Mouse (Mus musculus): ENCODE measurements around the gene Tnks1bp1. TPM values are rescaled to one million over a fixed set of nuclear protein-coding genes. Genes with fewer than 3 reads are reported as not detected.

The Tnks1bp1 gene
- polyA plus RNA-seq, 1 experiment from 2014 or later: 23.0 TPM

GRCm38 (mm10) chr2:85065141-85065875 is 17.5 kb downstream of the Tnks1bp1 start:
- H3K4me2 ChIP-seq (ENCODE audit: low read length): no peak overlapping the region
- no peak for ATAC-seq
- peaks cover 19% of the 10 kb centered on the region for H3K36me3 ChIP-seq (ENCODE audit: control insufficient read depth, insufficient read depth, low read length)

GRCm38 (mm10) chr2:85066937-85067336 is 19.1 kb downstream of the Tnks1bp1 start:
- ATAC-seq: no peak
- Histone ChIP-seq H3K27me3 (ENCODE audit: control insufficient read depth, insufficient read depth, low read depth, low read length) (no peaks in the 10 kb centered on the region), H3K9me3 (replicated peaks; ENCODE audit: control insufficient read depth, low read length, poor library complexity, severe bottlenecking) (no peaks in the 10 kb centered on the region), H3K9ac (ENCODE audit: low read depth, low read length) (no peak overlapping the region), H3K27ac (ENCODE audit: low read length) (no peak overlapping the region), H3K4me2 (ENCODE audit: low read length) (no peak overlapping the region), H3K36me3 (ENCODE audit: control insufficient read depth, insufficient read depth, low read length) (peaks cover 22% of the 10 kb centered on the region), H3K4me3 (ENCODE audit: low read depth, low read length) (no peak overlapping the region), H3K4me1 (ENCODE audit: control insufficient read depth, insufficient read depth, low read length) (no peaks in the 10 kb centered on the region)
- WGBS: 97% methylated on average over 5 of the region's 5 CpGs

More at GRCm38 (mm10) chr2:85065141-85065875, 17.5 kb downstream of the Tnks1bp1 start:
- peaks cover 2% of the 10 kb centered on the region; the same call in 1 of the 2 replicates for H3K4me1 ChIP-seq (ENCODE audit: control insufficient read depth, insufficient read depth, low read length)
- H3K9me3 ChIP-seq (replicated peaks; ENCODE audit: control insufficient read depth, low read length, poor library complexity, severe bottlenecking): no peaks in the 10 kb centered on the region
- H3K4me3 ChIP-seq (ENCODE audit: low read depth, low read length): no peak overlapping the region
- no peak overlapping the region for H3K27ac ChIP-seq (ENCODE audit: low read length)
- WGBS: 93% methylated on average over 12 of the region's 12 CpGs
- no peaks in the 10 kb centered on the region for H3K27me3 ChIP-seq (ENCODE audit: control insufficient read depth, insufficient read depth, low read depth, low read length)
- no peak overlapping the region for H3K9ac ChIP-seq (ENCODE audit: low read depth, low read length)

GRCm38 (mm10) chr2:85067903-85068625 is 20.2 kb downstream of the Tnks1bp1 start:
- no peak overlapping the region for H3K4me2 ChIP-seq (ENCODE audit: low read length)
- H3K27me3 ChIP-seq (ENCODE audit: control insufficient read depth, insufficient read depth, low read depth, low read length): no peaks in the 10 kb centered on the region
- peaks cover 22% of the 10 kb centered on the region for H3K36me3 ChIP-seq (ENCODE audit: control insufficient read depth, insufficient read depth, low read length)
- no peaks in the 10 kb centered on the region for H3K4me1 ChIP-seq (ENCODE audit: control insufficient read depth, insufficient read depth, low read length)
- no peak overlapping the region for H3K27ac ChIP-seq (ENCODE audit: low read length)
- 77% methylated on average over 10 of the region's 10 CpGs for WGBS
- H3K4me3 ChIP-seq (ENCODE audit: low read depth, low read length): no peak overlapping the region
- no peaks in the 10 kb centered on the region for H3K9me3 ChIP-seq (replicated peaks; ENCODE audit: control insufficient read depth, low read length, poor library complexity, severe bottlenecking)
- no peak overlapping the region for H3K9ac ChIP-seq (ENCODE audit: low read depth, low read length)
- ATAC-seq: no peak

- Histone ChIP-seq H3K9ac (ENCODE audit: low read depth, low read length) (no peak overlapping the region), H3K4me2 (ENCODE audit: low read length) (no peak overlapping the region), H3K36me3 (ENCODE audit: control insufficient read depth, insufficient read depth, low read length) (peaks cover 17% of the 10 kb centered on the region), H3K4me1 (ENCODE audit: control insufficient read depth, insufficient read depth, low read length) (no peaks in the 10 kb centered on the region), H3K27me3 (ENCODE audit: control insufficient read depth, insufficient read depth, low read depth, low read length) (no peaks in the 10 kb centered on the region), H3K4me3 (ENCODE audit: low read depth, low read length) (no peak overlapping the region), H3K27ac (ENCODE audit: low read length) (no peak overlapping the region), H3K9me3 (replicated peaks; ENCODE audit: control insufficient read depth, low read length, poor library complexity, severe bottlenecking) (no peaks in the 10 kb centered on the region)
- 87% methylated on average over 2 of the region's 2 CpGs for WGBS
- no peak for ATAC-seq
Measured at GRCm38 (mm10) chr2:85068626-85069025, 20.8 kb downstream of the Tnks1bp1 start.

GRCm38 (mm10) chr2:85070086-85070485 is 22.3 kb downstream of the Tnks1bp1 start:
- H3K9ac ChIP-seq (ENCODE audit: low read depth, low read length): no peak overlapping the region
- no peak for ATAC-seq
- H3K9me3 ChIP-seq (replicated peaks; ENCODE audit: control insufficient read depth, low read length, poor library complexity, severe bottlenecking): no peaks in the 10 kb centered on the region

GRCm38 (mm10) chr2:85071921-85072320 is 24.1 kb downstream of the Tnks1bp1 start:
- Histone ChIP-seq H3K27me3 (ENCODE audit: control insufficient read depth, insufficient read depth, low read depth, low read length) (no peaks in the 10 kb centered on the region), H3K27ac (ENCODE audit: low read length) (no peak overlapping the region), H3K4me2 (ENCODE audit: low read length) (no peak overlapping the region), H3K4me1 (ENCODE audit: control insufficient read depth, insufficient read depth, low read length) (no peaks in the 10 kb centered on the region), H3K9ac (ENCODE audit: low read depth, low read length) (no peak overlapping the region), H3K36me3 (ENCODE audit: control insufficient read depth, insufficient read depth, low read length) (peaks cover 15% of the 10 kb centered on the region), H3K9me3 (replicated peaks; ENCODE audit: control insufficient read depth, low read length, poor library complexity, severe bottlenecking) (no peaks in the 10 kb centered on the region), H3K4me3 (ENCODE audit: low read depth, low read length) (no peak overlapping the region)
- WGBS: 97% methylated on average over 5 of the region's 5 CpGs
- no peak for ATAC-seq

More at GRCm38 (mm10) chr2:85070086-85070485, 22.3 kb downstream of the Tnks1bp1 start:
- H3K27ac ChIP-seq (ENCODE audit: low read length): no peak overlapping the region
- no peak overlapping the region for H3K4me3 ChIP-seq (ENCODE audit: low read depth, low read length)
- H3K4me2 ChIP-seq (ENCODE audit: low read length): no peak overlapping the region
- H3K27me3 ChIP-seq (ENCODE audit: control insufficient read depth, insufficient read depth, low read depth, low read length): no peaks in the 10 kb centered on the region
- no peaks in the 10 kb centered on the region for H3K4me1 ChIP-seq (ENCODE audit: control insufficient read depth, insufficient read depth, low read length)
- peaks cover 15% of the 10 kb centered on the region for H3K36me3 ChIP-seq (ENCODE audit: control insufficient read depth, insufficient read depth, low read length)
- whole genome bisulfite sequencing: 72% methylated on average over 15 of the region's 15 CpGs

- no peak overlapping the region for H3K27ac ChIP-seq (ENCODE audit: low read length)
- no peak overlapping the region for H3K9ac ChIP-seq (ENCODE audit: low read depth, low read length)
- H3K4me3 ChIP-seq (ENCODE audit: low read depth, low read length): no peak overlapping the region
- 89% methylated on average over 5 of the region's 5 CpGs for WGBS
- H3K36me3 ChIP-seq (ENCODE audit: control insufficient read depth, insufficient read depth, low read length): peaks cover 15% of the 10 kb centered on the region
- no peak for ATAC-seq
- no peaks in the 10 kb centered on the region for H3K27me3 ChIP-seq (ENCODE audit: control insufficient read depth, insufficient read depth, low read depth, low read length)
- H3K4me2 ChIP-seq (ENCODE audit: low read length): no peak overlapping the region
- H3K4me1 ChIP-seq (ENCODE audit: control insufficient read depth, insufficient read depth, low read length): no peaks in the 10 kb centered on the region
- no peaks in the 10 kb centered on the region for H3K9me3 ChIP-seq (replicated peaks; ENCODE audit: control insufficient read depth, low read length, poor library complexity, severe bottlenecking)
Measured at GRCm38 (mm10) chr2:85073751-85074150, 25.9 kb downstream of the Tnks1bp1 start.

GRCm38 (mm10) chr2:85088716-85089646 is 41.2 kb downstream of the Tnks1bp1 start:
- no peak overlapping the region for H3K4me3 ChIP-seq (ENCODE audit: low read depth, low read length)
- no peaks in the 10 kb centered on the region for H3K4me1 ChIP-seq (ENCODE audit: control insufficient read depth, insufficient read depth, low read length)
- no peak overlapping the region for H3K4me2 ChIP-seq (ENCODE audit: low read length)
- peaks cover 2% of the 10 kb centered on the region; the same call in 1 of the 2 replicates for H3K36me3 ChIP-seq (ENCODE audit: control insufficient read depth, insufficient read depth, low read length)
- no peak overlapping the region for H3K9ac ChIP-seq (ENCODE audit: low read depth, low read length)
- 47% methylated on average over 11 of the region's 11 CpGs for WGBS
- no peak overlapping the region for H3K27ac ChIP-seq (ENCODE audit: low read length)
- H3K9me3 ChIP-seq (replicated peaks; ENCODE audit: control insufficient read depth, low read length, poor library complexity, severe bottlenecking): no peaks in the 10 kb centered on the region
- peak; percentile 79 for ATAC-seq
- no peaks in the 10 kb centered on the region for H3K27me3 ChIP-seq (ENCODE audit: control insufficient read depth, insufficient read depth, low read depth, low read length)

Data from midbrain, embryonic 16.5 days (tissue).